Mouse (Mus musculus) lung, adult 2 months (tissue): ENCODE results near the gene Syn1.

Experiments
- CTCF ChIP-seq: fragments of 200-500 bp; IDR thresholded peaks from 2 replicates; pipeline ENCODE4 v1.5.1; 2011; ENCODE audit warnings: mild to moderate bottlenecking, low read length, control low read depth; ENCODE audit not compliant: insufficient read depth
- POLR2A ChIP-seq: fragments of 200-500 bp; IDR thresholded peaks from 2 replicates; pipeline ENCODE4 v1.6.1; 2011; ENCODE audit warnings: low read depth, mild to moderate bottlenecking, control low read depth, low read length, borderline replicate concordance; ENCODE audit errors: extremely low read depth

- TF ChIP-seq CTCF, result no peak
- no peak for TF ChIP-seq POLR2A
Measured at GRCm38 (mm10) chrX:20828934-20829333, 91.9 kb downstream of the Syn1 start.
